26 mouse cellular contexts compared by ENCODE assay signal in genomic region chr4:49535675-49536294, GRCm38 (mm10). TPM values are rescaled to one million over a fixed set of nuclear protein-coding genes. Genes with fewer than 3 reads are reported as not detected.
DNase-seq lines count a peak whose midpoint lies in the region; ATAC-seq and TF ChIP-seq lines count a peak whose summit lies in the region.
"Had no signal": no experiment of that assay in that cellular context is flagged by ENCODE, and none has a peak within 500 bp of the region (broad histone marks: within the 10 kb centered on the region; RNA-seq: fewer than 3 reads in every experiment).

No protein-coding gene starts in this region.

- H3K9me3 ChIP-seq in intestine, postnatal 0 days (ENCODE audit: control insufficient read depth) = no peaks in the 10 kb centered on the region
- no peaks in the 10 kb centered on the region for H3K9me3 ChIP-seq in intestine, embryonic 15.5 days
- H3K9me3 ChIP-seq in liver, embryonic 12.5 days (replicated peaks) = no peaks in the 10 kb centered on the region
- H3K9me3 ChIP-seq: forebrain, embryonic 12.5 days had no signal

- H3K4me3 ChIP-seq in intestine, postnatal 0 days (ENCODE audit: low read depth, low read length) = no peak overlapping the region
- H3K4me3 ChIP-seq in intestine, embryonic 15.5 days (replicated peaks) = no peak overlapping the region
- no peak overlapping the region for H3K4me3 ChIP-seq in liver, adult 2 months (ENCODE audit: insufficient read depth, low read depth, low read length)
- no peak overlapping the region for H3K4me3 ChIP-seq in liver, embryonic 12.5 days
- H3K4me3 ChIP-seq: embryonic facial prominence, embryonic 13.5 days; embryonic facial prominence, embryonic 15.5 days; erythroblast, embryonic 14.5 days; forebrain, embryonic 10.5 days; forebrain, embryonic 12.5 days had no signal

- H3K79me2 ChIP-seq in liver, adult 2 months (ENCODE audit: control insufficient read depth, insufficient read depth, low read length) = no peaks in the 10 kb centered on the region

- peak; percentile 76 for DNase-seq in liver, adult 2 months (ENCODE audit: extremely low read depth, low read depth, low spot score)
- DNase-seq: adrenal gland, adult 2 months; adrenal gland, postnatal 10 days; adrenal gland, postnatal 25 days; cerebellum, adult 11 months; cerebellum, adult 18-20 months; cerebellum, adult 8-10 months; cerebellum, adult 9-11 months; cerebellum, postnatal 14 days; cerebellum, postnatal 36 days; embryo, embryonic 11 days had no signal

- H3K36me3 ChIP-seq in intestine, postnatal 0 days (ENCODE audit: control insufficient read depth, insufficient read depth) = peaks cover 43% of the 10 kb centered on the region
- H3K36me3 ChIP-seq in intestine, embryonic 15.5 days = no peaks in the 10 kb centered on the region
- peaks cover 45% of the 10 kb centered on the region for H3K36me3 ChIP-seq in liver, adult 2 months (ENCODE audit: control insufficient read depth, insufficient read depth, low read length)
- H3K36me3 ChIP-seq in liver, embryonic 12.5 days = peaks cover 11% of the 10 kb centered on the region

- H3K4me1 ChIP-seq in intestine, postnatal 0 days (replicated peaks; ENCODE audit: control insufficient read depth, insufficient read depth, low read length) = no peaks in the 10 kb centered on the region
- H3K4me1 ChIP-seq in intestine, embryonic 15.5 days (replicated peaks) = no peaks in the 10 kb centered on the region
- no peaks in the 10 kb centered on the region for H3K4me1 ChIP-seq in liver, adult 2 months (ENCODE audit: control insufficient read depth, insufficient read depth, low read length)
- H3K4me1 ChIP-seq in liver, embryonic 12.5 days = no peaks in the 10 kb centered on the region
- H3K4me1 ChIP-seq: embryonic facial prominence, embryonic 13.5 days; embryonic facial prominence, embryonic 15.5 days; forebrain, embryonic 10.5 days; forebrain, embryonic 12.5 days had no signal

- no peak overlapping the region for H3K4me2 ChIP-seq in intestine, postnatal 0 days (replicated peaks; ENCODE audit: low read depth)
- H3K4me2 ChIP-seq in intestine, embryonic 15.5 days (replicated peaks) = no peak overlapping the region
- H3K4me2 ChIP-seq in liver, embryonic 12.5 days = no peak overlapping the region
- H3K4me2 ChIP-seq: embryonic facial prominence, embryonic 13.5 days; embryonic facial prominence, embryonic 15.5 days; forebrain, embryonic 12.5 days had no signal

- no peak overlapping the region for H3K9ac ChIP-seq in intestine, postnatal 0 days (ENCODE audit: low read depth, low read length)
- no peak overlapping the region for H3K9ac ChIP-seq in intestine, embryonic 15.5 days
- H3K9ac ChIP-seq in liver, adult 2 months (ENCODE audit: low read depth, low read length) = no peak overlapping the region
- no peak overlapping the region for H3K9ac ChIP-seq in liver, embryonic 12.5 days
- H3K9ac ChIP-seq: embryonic facial prominence, embryonic 13.5 days; embryonic facial prominence, embryonic 15.5 days; forebrain, embryonic 12.5 days had no signal

- peak; percentile 20; the same call in 1 of the 2 replicates for ATAC-seq in intestine, postnatal 0 days
- no peak for ATAC-seq in intestine, embryonic 15.5 days
- ATAC-seq in liver, embryonic 12.5 days = no peak
- ATAC-seq: forebrain, embryonic 14.5 days; forebrain, embryonic 16.5 days had no signal

- no peak for TF ChIP-seq POLR2A in liver, adult 2 months (IDR thresholded peaks at IDR 0.05; ENCODE audit: extremely low read depth, insufficient read depth, low read length)

- TF ChIP-seq CTCF in intestine, postnatal 0 days (IDR thresholded peaks at IDR 0.05; ENCODE audit: low read depth) = no peak
- no peak for TF ChIP-seq CTCF in liver, adult 2 months (IDR thresholded peaks at IDR 0.05; ENCODE audit: low read depth, low read length)

- 90% methylated on average over 4 of the region's 4 CpGs for WGBS in intestine, postnatal 0 days
- WGBS in intestine, embryonic 15.5 days = 93% methylated on average over 4 of the region's 4 CpGs
- WGBS in liver, adult 2 months = 50% methylated on average over 4 of the region's 4 CpGs
- 76% methylated on average over 4 of the region's 4 CpGs for WGBS in liver, embryonic 12.5 days (ENCODE audit: insufficient replicate concordance)

- H3K27ac ChIP-seq in intestine, postnatal 0 days (ENCODE audit: low read depth, low read length) = no peak overlapping the region
- no peak overlapping the region for H3K27ac ChIP-seq in intestine, embryonic 15.5 days
- H3K27ac ChIP-seq in liver, adult 2 months (replicated peaks; ENCODE audit: insufficient read depth, low read depth, low read length) = no peak overlapping the region
- no peak overlapping the region for H3K27ac ChIP-seq in liver, embryonic 12.5 days
- H3K27ac ChIP-seq: embryonic facial prominence, embryonic 13.5 days; embryonic facial prominence, embryonic 15.5 days; forebrain, embryonic 10.5 days; forebrain, embryonic 12.5 days had no signal

- H3K27me3 ChIP-seq in intestine, postnatal 0 days (replicated peaks; ENCODE audit: control insufficient read depth, insufficient read depth, low read length) = no peaks in the 10 kb centered on the region
- no peaks in the 10 kb centered on the region for H3K27me3 ChIP-seq in intestine, embryonic 15.5 days (replicated peaks)
- no peaks in the 10 kb centered on the region for H3K27me3 ChIP-seq in liver, adult 2 months (ENCODE audit: control insufficient read depth, insufficient read depth, low read length)
- H3K27me3 ChIP-seq in liver, embryonic 12.5 days (replicated peaks) = no peaks in the 10 kb centered on the region
- H3K27me3 ChIP-seq: embryonic facial prominence, embryonic 13.5 days; embryonic facial prominence, embryonic 15.5 days; forebrain, embryonic 12.5 days had no signal

RNA-seq across cellular contexts. Expression of gene Aldob, which starts 13.6 kb away (rescaled TPM):
- 1,579 and 1,674 TPM in 2 replicates for polyA plus RNA-seq in intestine, postnatal 0 days (2015; fragmentation: Nextera tagmentation; extraction: Ambion mirVana)
- 330 and 349 TPM in 2 replicates for polyA plus RNA-seq in intestine, embryonic 15.5 days (2015; fragmentation: Nextera tagmentation; extraction: Ambion mirVana)
- total RNA-seq in liver, adult 2 months (2014; rRNA removed) = 3,873 and 3,924 TPM in 2 replicates
- polyA plus RNA-seq in liver, adult 2 months (2012; rRNA removed) = 2,627 and 3,122 TPM in 2 replicates
- polyA plus RNA-seq in liver, embryonic 12.5 days (2016; fragmentation: Nextera tagmentation; extraction: Ambion mirVana) = 54.0 and 57.6 TPM in 2 replicates
- total RNA-seq: adrenal gland, postnatal 25 days; common myeloid progenitor, adult 5-6 weeks; ES-E14; MEL had no signal
- polyA plus RNA-seq: C2C12; embryonic facial prominence, embryonic 11.5 days; embryonic facial prominence, embryonic 13.5 days; erythroblast, embryonic 14.5 days; forebrain, embryonic 10.5 days had no signal

RNA-seq across cellular contexts. Expression of gene Zfp189, which starts 14.8 kb away (rescaled TPM):
- 2.0 and 2.4 TPM in 2 replicates for polyA plus RNA-seq in intestine, postnatal 0 days (2015; fragmentation: Nextera tagmentation; extraction: Ambion mirVana)
- 4.8 and 5.7 TPM in 2 replicates for polyA plus RNA-seq in intestine, embryonic 15.5 days (2015; fragmentation: Nextera tagmentation; extraction: Ambion mirVana)
- 5.2 and 6.4 TPM in 2 replicates for total RNA-seq in liver, adult 2 months (2014; rRNA removed)
- polyA plus RNA-seq in liver, adult 2 months (2012; rRNA removed) = 1.1 and 1.5 TPM in 2 replicates
- polyA plus RNA-seq in liver, embryonic 12.5 days (2016; fragmentation: Nextera tagmentation; extraction: Ambion mirVana) = 4.3 and 4.6 TPM in 2 replicates
- polyA plus RNA-seq: erythroblast, embryonic 14.5 days had no signal

RNA-seq across cellular contexts. Expression of gene Mrpl50, which starts 14.9 kb away (rescaled TPM):
- 46.0 and 46.3 TPM in 2 replicates for polyA plus RNA-seq in intestine, postnatal 0 days (2015; fragmentation: Nextera tagmentation; extraction: Ambion mirVana)
- polyA plus RNA-seq in intestine, embryonic 15.5 days (2015; fragmentation: Nextera tagmentation; extraction: Ambion mirVana) = 91.6 and 106 TPM in 2 replicates
- 30.1 and 32.2 TPM in 2 replicates for total RNA-seq in liver, adult 2 months (2014; rRNA removed)
- 4.9 and 7.2 TPM in 2 replicates for polyA plus RNA-seq in liver, adult 2 months (2012; rRNA removed)
- polyA plus RNA-seq in liver, embryonic 12.5 days (2016; fragmentation: Nextera tagmentation; extraction: Ambion mirVana) = 65.8 and 67.3 TPM in 2 replicates

RNA-seq across cellular contexts. Expression of gene Baat, which starts 29.4 kb away (rescaled TPM):
- polyA plus RNA-seq in intestine, postnatal 0 days (2015; fragmentation: Nextera tagmentation; extraction: Ambion mirVana) = 0.52 and 0.64 TPM in 2 replicates
- polyA plus RNA-seq in intestine, embryonic 15.5 days (2015; fragmentation: Nextera tagmentation; extraction: Ambion mirVana) = 0.33 and 0.44 TPM in 2 replicates
- 245 and 304 TPM in 2 replicates for total RNA-seq in liver, adult 2 months (2014; rRNA removed)
- polyA plus RNA-seq in liver, adult 2 months (2012; rRNA removed) = 73.9 and 76.0 TPM in 2 replicates
- polyA plus RNA-seq in liver, embryonic 12.5 days (2016; fragmentation: Nextera tagmentation; extraction: Ambion mirVana) = 0.21 and 0.37 TPM in 2 replicates
- total RNA-seq: common myeloid progenitor, adult 5-6 weeks; MEL had no signal
- polyA plus RNA-seq: adrenal gland, adult 2 months; embryonic facial prominence, embryonic 11.5 days; embryonic facial prominence, embryonic 13.5 days; embryonic facial prominence, embryonic 15.5 days; erythroblast, embryonic 14.5 days; forebrain, embryonic 14.5 days had no signal
